Mouse (Mus musculus): ENCODE measurements around the gene Gm20388. TPM values are rescaled to one million over a fixed set of nuclear protein-coding genes. Genes with fewer than 3 reads are reported as not detected.

Gene Gm20388
- total RNA-seq, 2 experiments from 2014 or later: 6.8 to 7.8 TPM

GRCm38 (mm10) chr8:122769251-122770058 lies 2858.8 kb downstream of the Gm20388 start:
- no peak for DNase-seq
- intact Hi-C loops (cut with DNase I): no loop called here

- intact Hi-C loops (cut with DNase I): no loop called here
- no peak for DNase-seq
Observed at GRCm38 (mm10) chr8:122772431-122773060, 2861.9 kb downstream of the Gm20388 start.

- intact Hi-C loops (cut with DNase I): no loop called here
- DNase-seq: peak; percentile 39 to 68
Observed at GRCm38 (mm10) chr8:122775285-122776155, 2864.9 kb downstream of the Gm20388 start, which contains the start of gene Acsf3. Acsf3 (plus strand) TSS chr8:122775486.

- no peak for DNase-seq
- intact Hi-C loops (cut with DNase I): no loop called here
Observed at GRCm38 (mm10) chr8:122777701-122778100, 2867.1 kb downstream of the Gm20388 start.

GRCm38 (mm10) chr8:122778703-122779239 lies 2868.1 kb downstream of the Gm20388 start:
- intact Hi-C loops (cut with DNase I): no loop called here
- DNase-seq: no peak

- intact Hi-C loops (cut with DNase I): no loop called here
- no peak for DNase-seq
Observed at GRCm38 (mm10) chr8:122779255-122779654, 2868.6 kb downstream of the Gm20388 start.

- no peak for DNase-seq
Observed at GRCm38 (mm10) chr8:122784756-122785155, 2874.1 kb downstream of the Gm20388 start.

GRCm38 (mm10) chr8:122789796-122790195 lies 2879.2 kb downstream of the Gm20388 start:
- intact Hi-C loops (cut with DNase I): no loop called here
- no peak for DNase-seq

More at GRCm38 (mm10) chr8:122784756-122785155, 2874.1 kb downstream of the Gm20388 start:
- intact Hi-C loops (cut with DNase I): no loop called here

- no peak for DNase-seq
- intact Hi-C loops (cut with DNase I): no loop called here
Observed at GRCm38 (mm10) chr8:122793375-122794174, 2882.9 kb downstream of the Gm20388 start.

GRCm38 (mm10) chr8:122794175-122794454 lies 2883.5 kb downstream of the Gm20388 start:
- intact Hi-C loops (cut with DNase I): no loop called here
- DNase-seq: no peak

- no peak for DNase-seq
- intact Hi-C loops (cut with DNase I): no loop called here
Observed at GRCm38 (mm10) chr8:122803906-122804761, 2893.5 kb downstream of the Gm20388 start.

GRCm38 (mm10) chr8:122805349-122805748 lies 2894.7 kb downstream of the Gm20388 start:
- DNase-seq: no peak
- intact Hi-C loops (cut with DNase I): loop anchor here (1.0 kb wide), 1 partner anchor 77 kb away; no protein-coding TSS in a partner anchor

- DNase-seq: no peak
- intact Hi-C loops (cut with DNase I): no loop called here
Observed at GRCm38 (mm10) chr8:122806956-122807538, 2896.4 kb downstream of the Gm20388 start.

GRCm38 (mm10) chr8:122807907-122808306 lies 2897.3 kb downstream of the Gm20388 start:
- intact Hi-C loops (cut with DNase I): no loop called here
- DNase-seq: no peak

GRCm38 (mm10) chr8:122810376-122810775 lies 2899.7 kb downstream of the Gm20388 start:
- intact Hi-C loops (cut with DNase I): no loop called here
- no peak for DNase-seq

GRCm38 (mm10) chr8:122811870-122812494 lies 2901.3 kb downstream of the Gm20388 start:
- DNase-seq: no peak
- intact Hi-C loops (cut with DNase I): no loop called here

- DNase-seq: no peak
- intact Hi-C loops (cut with DNase I): no loop called here
Observed at GRCm38 (mm10) chr8:122812610-122813250, 2902.1 kb downstream of the Gm20388 start.

- intact Hi-C loops (cut with DNase I): no loop called here
- no peak for DNase-seq
Observed at GRCm38 (mm10) chr8:122814608-122815007, 2904.0 kb downstream of the Gm20388 start.
